Mouse (Mus musculus) liver, postnatal 0 days (tissue): ENCODE measurements at regions not wholly inside any gene's neighbourhood (a gene's known extent, or its start where the extent isn't known, plus 50 kb on each side); places are given as distances from the start of the nearest gene placed in this dataset.

Experiments used
- ATAC-seq: fragments of 200-750 bp; cut with Nextera tagmentation; 2 replicates; pipeline ENCODE4 v1.8.0; 2017; ENCODE audit warnings: mild to moderate bottlenecking, moderate library complexity
- DNase-seq: peaks from one replicate; pipeline ENCODE4 v3.0.0-alpha.2; 2016
- H3K27ac ChIP-seq: fragments of 300-500 bp; sonication (generic); 2 replicates; pipeline ENCODE4 v1.5.1; 2014; ENCODE audit warnings: antibody characterized with exemption, moderate library complexity, mild to moderate bottlenecking, low read depth
- H3K27me3 ChIP-seq: fragments of 300-500 bp; sonication (generic); 2 replicates; pipeline ENCODE4 v1.6.1; 2014; ENCODE audit warnings: low read length, control low read depth, mixed read lengths; ENCODE audit not compliant: insufficient read depth
- H3K36me3 ChIP-seq: fragments of 300-500 bp; sonication (generic); replicated peaks from 2 replicates; pipeline ENCODE4 v1.6.1; 2014; ENCODE audit warnings: mild to moderate bottlenecking, control low read depth, low read length, moderate library complexity, mixed read lengths; ENCODE audit not compliant: insufficient read depth
- H3K4me1 ChIP-seq: fragments of 300-500 bp; sonication (generic); 2 replicates; pipeline ENCODE4 v1.6.1; 2014; ENCODE audit warnings: antibody characterized with exemption, mild to moderate bottlenecking, control low read depth; ENCODE audit not compliant: insufficient read depth
- H3K4me2 ChIP-seq: fragments of 300-500 bp; sonication (generic); 2 replicates; pipeline ENCODE4 v1.6.1; 2014; ENCODE audit warnings: low read depth, mild to moderate bottlenecking, low read length, moderate library complexity, mixed read lengths
- H3K4me3 ChIP-seq: fragments of 300-500 bp; sonication (generic); 2 replicates; pipeline ENCODE4 v1.5.1; 2014; ENCODE audit warnings: low read depth, low read length
- H3K9ac ChIP-seq: fragments of 300-500 bp; sonication (generic); replicated peaks from 2 replicates; pipeline ENCODE4 v1.6.1; 2014; ENCODE audit warnings: mild to moderate bottlenecking, moderate library complexity
- H3K9me3 ChIP-seq: fragments of 300-500 bp; sonication (generic); 2 replicates; pipeline ENCODE4 v1.6.1; 2016; ENCODE audit warnings: mild to moderate bottlenecking, control low read depth, low read length, mixed read lengths
- CTCF ChIP-seq: sonication (generic); IDR thresholded peaks from 2 replicates; pipeline ENCODE4 v1.5.1; 2016; ENCODE audit warnings: antibody characterized with exemption, low read depth
- EP300 ChIP-seq: IDR thresholded peaks from 2 replicates; pipeline ENCODE4 v1.6.1; 2016; ENCODE audit warnings: antibody characterized with exemption, low read depth, mild to moderate bottlenecking
- WGBS: fragments of 180-500 bp; shearing (Covaris S2); extraction: QIAGEN DNeasy Blood & Tissue Kit; methylation state at CpG from one replicate; pipeline ENCODE4 v1.1.7; 2014; ENCODE audit not compliant: insufficient replicate concordance; 5-methylcytosine and 5-hydroxymethylcytosine counted together

DNA sequence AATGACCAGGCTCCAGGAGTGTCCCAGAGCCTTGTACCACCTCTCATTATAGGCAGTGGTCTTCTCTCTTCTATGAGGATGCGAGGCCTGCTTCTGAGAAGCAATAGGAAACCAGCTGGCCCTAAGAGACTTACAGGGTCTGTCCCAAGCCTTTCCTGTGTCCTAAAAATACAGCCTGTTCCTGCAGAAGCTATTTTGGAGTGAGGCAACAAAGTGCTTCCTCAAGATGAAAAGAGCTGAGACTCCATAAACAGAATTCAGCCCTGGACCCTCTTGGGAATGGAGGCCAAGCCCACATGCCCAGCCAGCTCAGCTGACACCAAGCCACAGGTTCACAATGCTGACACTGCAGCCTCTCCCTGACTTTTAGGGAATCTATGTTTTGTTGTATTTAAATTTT is 86.3 kb downstream of the Dll1 start:
- ATAC-seq (no peak), DNase-seq (no peak)
- Histone ChIP-seq H3K4me3 (no peak overlapping the region), H3K4me1 (no peaks in the 10 kb centered on the region; the same call in 1 of the 2 replicates), H3K4me2 (no peak overlapping the region), H3K36me3 (no peaks in the 10 kb centered on the region), H3K9me3 (no peaks in the 10 kb centered on the region), H3K27ac (no peak overlapping the region), H3K27me3 (no peaks in the 10 kb centered on the region), H3K9ac (no peak overlapping the region)
- WGBS: 88% methylated on average over 1 of the region's 1 CpGs
- no peak for TF ChIP-seq EP300
- TF ChIP-seq CTCF: no peak

DNA sequence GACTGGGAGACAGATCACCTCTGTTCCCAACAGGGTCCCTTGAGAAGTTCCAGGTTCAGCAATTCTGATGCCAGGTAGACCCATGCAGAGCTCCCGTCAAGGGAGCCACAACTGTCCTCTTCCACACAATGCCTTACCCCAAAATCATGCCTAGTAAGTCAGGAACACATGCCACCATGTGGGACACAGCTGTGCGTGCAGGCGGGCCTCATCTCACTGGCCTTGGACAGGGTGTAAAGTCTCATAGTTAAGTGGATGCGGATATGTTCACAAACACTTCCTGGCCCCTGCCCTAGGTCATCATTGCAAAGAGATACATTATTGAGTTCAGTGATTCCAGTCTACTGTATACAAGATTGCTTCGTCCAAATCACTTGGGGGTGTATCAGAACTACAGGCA is 87.6 kb downstream of the Dll1 start:
- ATAC-seq (no peak), DNase-seq (no peak)
- Histone ChIP-seq H3K9ac (no peak overlapping the region), H3K27me3 (no peaks in the 10 kb centered on the region), H3K9me3 (no peaks in the 10 kb centered on the region), H3K4me2 (no peak overlapping the region), H3K36me3 (no peaks in the 10 kb centered on the region), H3K4me1 (no peaks in the 10 kb centered on the region; the same call in 1 of the 2 replicates), H3K27ac (no peak overlapping the region), H3K4me3 (no peak overlapping the region)
- TF ChIP-seq CTCF (no peak; the same call in 1 of the 2 replicates), EP300 (no peak)
- WGBS: 58% methylated on average over 5 of the region's 5 CpGs

DNA sequence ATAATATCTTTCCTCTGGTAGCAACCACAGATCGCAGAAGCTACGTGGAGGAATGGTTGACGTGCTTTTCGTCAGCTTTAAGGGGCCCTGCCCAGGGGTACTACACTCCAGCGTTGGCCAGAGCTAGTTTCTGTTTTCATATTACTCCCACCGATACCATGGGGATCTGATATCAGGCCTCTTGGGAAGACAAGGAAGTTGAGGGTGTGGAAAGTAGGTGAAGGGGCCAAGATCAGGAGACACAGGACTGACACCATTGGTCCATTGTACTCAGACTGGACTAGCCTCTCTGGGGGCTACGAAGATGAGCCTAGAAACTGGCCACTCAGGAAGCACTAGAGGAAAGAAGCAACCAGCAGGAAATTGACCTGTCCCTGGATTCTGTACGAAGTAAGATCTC is 88.0 kb downstream of the Dll1 start:
- no peaks in the 10 kb centered on the region for H3K9me3 ChIP-seq
- DNase-seq (no peak), ATAC-seq (no peak)
- no peaks in the 10 kb centered on the region for H3K36me3 ChIP-seq
- WGBS: 75% methylated on average over 8 of the region's 8 CpGs
- H3K9ac ChIP-seq: no peak overlapping the region
- TF ChIP-seq EP300: no peak
- H3K27ac ChIP-seq: no peak overlapping the region
- no peaks in the 10 kb centered on the region for H3K27me3 ChIP-seq
- H3K4me3 ChIP-seq: no peak overlapping the region
- H3K4me1 ChIP-seq: no peaks in the 10 kb centered on the region; the same call in 1 of the 2 replicates
- no peak overlapping the region for H3K4me2 ChIP-seq

DNA sequence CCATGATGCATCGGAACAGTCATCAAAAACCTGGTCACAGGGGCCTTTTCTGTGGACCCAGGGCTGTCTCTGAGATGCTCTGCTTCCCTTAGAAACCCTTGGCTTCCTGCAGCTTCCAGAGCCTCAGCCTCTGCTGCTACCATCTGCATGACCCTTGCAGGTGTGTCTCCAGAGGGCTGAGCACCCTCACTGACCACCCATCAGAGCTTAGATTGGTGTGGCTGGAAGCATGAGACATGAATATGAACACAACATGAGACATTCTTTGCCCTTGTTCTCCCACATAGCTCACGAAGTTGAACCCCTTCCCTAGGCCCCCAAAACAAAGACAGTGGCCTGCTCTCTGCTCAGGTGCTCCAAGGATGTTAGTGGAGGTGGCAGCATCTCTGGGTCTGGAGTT is 90.1 kb downstream of the Dll1 start:
- no peak overlapping the region for H3K4me3 ChIP-seq
- TF ChIP-seq EP300 (no peak), CTCF (no peak)
- H3K27ac ChIP-seq: no peak overlapping the region
- H3K4me2 ChIP-seq: no peak overlapping the region
- DNase-seq (no peak), ATAC-seq (no peak)
- no peak overlapping the region for H3K9ac ChIP-seq
- no peaks in the 10 kb centered on the region for H3K36me3 ChIP-seq
- WGBS: 69% methylated on average over 2 of the region's 2 CpGs
- H3K27me3 ChIP-seq: no peaks in the 10 kb centered on the region
- H3K4me1 ChIP-seq: no peaks in the 10 kb centered on the region; the same call in 1 of the 2 replicates
- no peaks in the 10 kb centered on the region for H3K9me3 ChIP-seq

DNA sequence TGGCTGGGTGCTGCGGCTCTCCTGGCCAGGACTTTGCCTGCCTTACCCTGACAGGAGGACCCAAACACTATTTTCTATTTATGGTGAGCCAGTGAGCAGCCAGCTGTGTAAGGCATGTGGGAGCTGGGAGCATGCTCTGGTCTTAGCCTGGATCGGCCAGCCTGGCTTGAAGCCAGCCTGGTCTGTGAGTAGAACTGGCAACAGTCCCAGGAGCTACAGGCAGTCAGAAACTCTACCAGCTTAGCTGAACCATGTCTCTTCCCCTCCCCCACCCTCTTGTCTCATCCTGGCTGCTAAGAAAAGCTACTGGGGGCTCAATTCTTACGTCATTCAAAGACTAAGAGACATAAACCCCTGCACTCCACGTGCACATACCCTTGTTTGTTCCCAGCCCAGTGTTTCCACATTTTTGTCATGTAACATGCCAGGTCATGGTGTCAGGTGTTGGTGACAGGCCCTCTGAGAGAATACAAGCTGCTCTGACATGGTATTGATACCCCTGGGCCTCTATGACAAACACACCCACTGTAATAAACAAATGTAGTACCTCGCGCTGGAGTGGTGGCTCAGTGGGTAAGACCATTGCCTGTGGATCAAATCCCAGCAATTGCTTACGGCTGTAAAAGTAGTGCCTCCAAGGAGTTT is 91.2 kb downstream of the Dll1 start:
- H3K9ac ChIP-seq: no peak overlapping the region
- ATAC-seq (peak; percentile 78), DNase-seq (peak; percentile 61)
- H3K27ac ChIP-seq: no peak overlapping the region
- no peak for TF ChIP-seq CTCF
- TF ChIP-seq EP300: no peak
- no peaks in the 10 kb centered on the region for H3K9me3 ChIP-seq
- no peak overlapping the region for H3K4me3 ChIP-seq
- H3K4me2 ChIP-seq: no peak overlapping the region
- no peaks in the 10 kb centered on the region for H3K27me3 ChIP-seq
- 55% methylated on average over 7 of the region's 7 CpGs for WGBS
- H3K36me3 ChIP-seq: no peaks in the 10 kb centered on the region
- no peaks in the 10 kb centered on the region; the same call in 1 of the 2 replicates for H3K4me1 ChIP-seq

DNA sequence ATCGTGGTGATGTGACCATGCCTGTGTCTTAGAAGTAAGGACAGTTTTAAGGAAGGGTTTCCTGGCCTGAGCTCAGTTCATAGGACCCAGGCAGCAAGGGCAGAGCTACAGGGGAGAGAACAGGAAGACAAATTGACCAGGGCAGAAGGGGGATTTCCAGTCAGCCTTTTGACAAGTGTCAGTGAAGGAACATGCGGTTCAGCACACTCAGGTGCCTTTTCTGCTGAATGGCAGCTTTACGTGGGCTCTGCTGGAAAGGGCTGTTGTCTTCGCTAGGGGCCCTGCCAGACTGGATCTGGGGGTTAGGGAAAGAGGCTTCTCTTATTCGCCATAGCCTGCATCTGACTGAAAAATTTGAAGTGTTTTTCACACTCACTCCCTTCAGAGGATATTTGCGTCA is 106.8 kb downstream of the Dll1 start:
- TF ChIP-seq CTCF (no peak), EP300 (no peak)
- whole genome bisulfite sequencing: 61% methylated on average over 6 of the region's 6 CpGs
- Histone ChIP-seq H3K9ac (no peak overlapping the region), H3K9me3 (no peaks in the 10 kb centered on the region), H3K27me3 (no peaks in the 10 kb centered on the region), H3K27ac (no peak overlapping the region), H3K4me2 (no peak overlapping the region), H3K36me3 (no peaks in the 10 kb centered on the region), H3K4me3 (no peak overlapping the region), H3K4me1 (no peaks in the 10 kb centered on the region)
- DNase-seq: no peak
- ATAC-seq: no peak

DNA sequence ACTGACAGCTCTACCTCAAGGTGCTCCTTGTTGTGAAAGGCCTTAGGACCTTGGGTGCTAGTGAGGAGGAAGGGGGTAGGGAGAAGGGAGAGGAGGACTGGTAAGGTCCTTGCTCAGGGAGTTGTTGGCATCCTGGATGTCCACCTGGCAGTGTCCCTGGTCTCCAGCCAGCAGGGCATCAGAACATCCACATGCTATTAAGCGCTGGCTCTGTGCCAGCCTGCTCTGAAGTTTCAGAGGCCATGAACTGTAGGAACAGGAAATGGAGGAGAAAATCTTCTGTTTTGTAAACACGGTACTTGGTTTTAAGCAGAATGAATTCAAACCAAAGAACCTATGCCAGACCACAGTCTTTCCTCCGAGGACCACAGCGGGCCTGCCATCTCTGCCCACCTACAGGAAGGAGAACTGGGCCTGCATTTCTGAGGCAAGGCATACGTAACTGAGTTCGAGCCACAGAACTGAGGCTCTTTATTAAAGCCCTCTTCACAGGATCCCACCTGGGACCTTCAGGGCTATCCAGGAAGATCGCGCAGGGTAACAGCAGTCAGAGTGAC is 107.5 kb downstream of the Dll1 start:
- TF ChIP-seq EP300 (no peak), CTCF (no peak)
- Histone ChIP-seq H3K4me2 (no peak overlapping the region), H3K36me3 (no peaks in the 10 kb centered on the region), H3K9ac (no peak overlapping the region), H3K9me3 (no peaks in the 10 kb centered on the region), H3K4me3 (no peak overlapping the region), H3K27ac (no peak overlapping the region), H3K4me1 (no peaks in the 10 kb centered on the region), H3K27me3 (no peaks in the 10 kb centered on the region)
- peak; percentile 32 for DNase-seq
- 68% methylated on average over 8 of the region's 8 CpGs for WGBS
- no peak for ATAC-seq
